Mouse (Mus musculus) midbrain, postnatal 0 days (tissue): ENCODE measurements around the gene Fancl. TPM values are rescaled to one million over a fixed set of nuclear protein-coding genes. Genes with fewer than 3 reads are reported as not detected.
A peak's percentile ranks its signal among the peaks of the same experiment; 100 is the strongest.

ENCODE experiments used
- ATAC-seq: fragments of 200-750 bp; cut with Nextera tagmentation; 2 replicates; pipeline ENCODE4 v1.8.0; 2017; ENCODE audit warnings: moderate number of reproducible peaks, mild to moderate bottlenecking, moderate TSS enrichment, moderate library complexity; ENCODE audit not compliant: low FRiP score
- DNase-seq: peaks from one replicate; pipeline ENCODE4 v3.0.0-alpha.2; 2015; ENCODE audit warnings: low spot score
- H3K27ac ChIP-seq: fragments of 300-500 bp; sonication (generic); 2 replicates; pipeline ENCODE4 v1.5.1; 2014; ENCODE audit warnings: low read depth, mild to moderate bottlenecking, low read length, mixed read lengths
- H3K27me3 ChIP-seq: fragments of 300-500 bp; sonication (generic); 2 replicates; pipeline ENCODE4 v1.6.1; 2014; ENCODE audit warnings: low read length, control low read depth, mixed read lengths; ENCODE audit not compliant: insufficient read depth
- H3K36me3 ChIP-seq: fragments of 300-500 bp; sonication (generic); 2 replicates; pipeline ENCODE4 v1.6.1; 2014; ENCODE audit warnings: low read length, control low read depth, mixed read lengths; ENCODE audit not compliant: insufficient read depth
- H3K4me1 ChIP-seq: fragments of 300-500 bp; sonication (generic); 2 replicates; pipeline ENCODE4 v1.6.1; 2014; ENCODE audit warnings: mild to moderate bottlenecking, control low read depth, antibody characterized with exemption, low read length, mixed read lengths; ENCODE audit not compliant: insufficient read depth
- H3K4me2 ChIP-seq: fragments of 300-500 bp; sonication (generic); 2 replicates; pipeline ENCODE4 v1.6.1; 2014; ENCODE audit warnings: low read depth, mild to moderate bottlenecking, low read length, mixed read lengths; ENCODE audit not compliant: poor library complexity, severe bottlenecking
- H3K4me3 ChIP-seq: fragments of 300-500 bp; sonication (generic); 2 replicates; pipeline ENCODE4 v1.5.1; 2014; ENCODE audit warnings: low read depth, mild to moderate bottlenecking, low read length, moderate library complexity
- H3K9ac ChIP-seq: fragments of 300-500 bp; sonication (generic); replicated peaks from 2 replicates; pipeline ENCODE4 v1.6.1; 2014; ENCODE audit warnings: mild to moderate bottlenecking, low read length, moderate library complexity, mixed read lengths; ENCODE audit not compliant: poor library complexity, severe bottlenecking
- H3K9me3 ChIP-seq: fragments of 300-500 bp; sonication (generic); 2 replicates; pipeline ENCODE4 v1.6.1; 2016; ENCODE audit warnings: low read length, control low read depth
- CTCF ChIP-seq: IDR thresholded peaks from 2 replicates; pipeline ENCODE4 v1.5.1; 2016; ENCODE audit warnings: antibody characterized with exemption, mild to moderate bottlenecking
- WGBS: fragments of 180-500 bp; shearing (Covaris S2); extraction: QIAGEN DNeasy Blood & Tissue Kit; methylation state at CpG from one replicate; pipeline ENCODE4 v1.1.7; 2014; 5-methylcytosine and 5-hydroxymethylcytosine counted together
- polyA plus RNA-seq: library from polyadenylated mRNA; unstranded; fragments of >200 nt; fragmentation: Nextera tagmentation; extraction: Ambion mirVana; gene quantifications from 2 replicates; pipeline ENCODE4 v1.2.1, GENCODE M21; 2015
- total RNA-seq: library from RNA; depleted of rRNA; stranded (reverse); fragments of >200 nt; gene quantifications from 2 replicates; pipeline ENCODE4 v1.2.3, GENCODE M21; 2014

Fancl gene
- total and polyA plus RNA-seq, 2 experiments from 2014 or later = 12.7 to 15.9 TPM

GRCm38 (mm10) chr11:26381499-26381898 lies 4.4 kb upstream of the Fancl start:
- Histone ChIP-seq H3K4me2 (no peak overlapping the region), H3K4me1 (no peaks in the 10 kb centered on the region), H3K9me3 (no peaks in the 10 kb centered on the region), H3K36me3 (no peaks in the 10 kb centered on the region), H3K9ac (no peak overlapping the region), H3K4me3 (no peak overlapping the region), H3K27ac (no peak overlapping the region), H3K27me3 (no peaks in the 10 kb centered on the region)
- DNase-seq = no peak
- 84% methylated on average over 6 of the region's 6 CpGs for WGBS
- TF ChIP-seq CTCF = no peak
- ATAC-seq = no peak

- Histone ChIP-seq H3K27me3 (no peaks in the 10 kb centered on the region), H3K9ac (peak overlapping the region; percentile 79)
- WGBS = 65% methylated on average over 2 of the region's 2 CpGs
Observed at GRCm38 (mm10) chr11:26386678-26387077, 743 bp downstream of the Fancl start.

GRCm38 (mm10) chr11:26387087-26387611 lies 1.2 kb downstream of the Fancl start:
- under 1% methylated on average over 42 of the region's 42 CpGs for WGBS
- Histone ChIP-seq H3K27me3 (no peaks in the 10 kb centered on the region), H3K27ac (peak overlapping the region; percentile 92), H3K36me3 (no peaks in the 10 kb centered on the region), H3K9me3 (no peaks in the 10 kb centered on the region), H3K9ac (peak overlapping the region; percentile 79), H3K4me3 (peak overlapping the region; percentile 70), H3K4me2 (peak overlapping the region; percentile 54), H3K4me1 (no peaks in the 10 kb centered on the region)
- peak; percentile 96 for DNase-seq
- peak; percentile 74 for TF ChIP-seq CTCF
- ATAC-seq = peak; percentile 100

More at GRCm38 (mm10) chr11:26386678-26387077, 743 bp downstream of the Fancl start:
- no peaks in the 10 kb centered on the region for H3K9me3 ChIP-seq
- peak; percentile 29; the same call in 1 of the 2 replicates for ATAC-seq
- H3K4me1 ChIP-seq = no peaks in the 10 kb centered on the region
- TF ChIP-seq CTCF = no peak
- DNase-seq = no peak
- peak overlapping the region; percentile 54 for H3K4me2 ChIP-seq
- H3K4me3 ChIP-seq = peak overlapping the region; percentile 70
- peak overlapping the region; percentile 92; the same call in 1 of the 2 replicates for H3K27ac ChIP-seq
- H3K36me3 ChIP-seq = no peaks in the 10 kb centered on the region

GRCm38 (mm10) chr11:26395561-26395960 lies 9.6 kb downstream of the Fancl start:
- Histone ChIP-seq H3K9ac (no peak overlapping the region), H3K27ac (no peak overlapping the region), H3K36me3 (no peaks in the 10 kb centered on the region), H3K27me3 (no peaks in the 10 kb centered on the region), H3K9me3 (no peaks in the 10 kb centered on the region), H3K4me3 (no peak overlapping the region), H3K4me1 (no peaks in the 10 kb centered on the region), H3K4me2 (no peak overlapping the region)
- DNase-seq = no peak
- no peak for TF ChIP-seq CTCF
- 51% methylated on average over 3 of the region's 3 CpGs for WGBS
- ATAC-seq = no peak

GRCm38 (mm10) chr11:26412972-26413371 lies 27.0 kb downstream of the Fancl start:
- Histone ChIP-seq H3K9me3 (no peaks in the 10 kb centered on the region), H3K27me3 (no peaks in the 10 kb centered on the region), H3K4me3 (no peak overlapping the region), H3K9ac (no peak overlapping the region), H3K36me3 (no peaks in the 10 kb centered on the region), H3K4me1 (no peaks in the 10 kb centered on the region), H3K27ac (no peak overlapping the region), H3K4me2 (no peak overlapping the region)
- ATAC-seq (no peak), DNase-seq (no peak)
- no peak for TF ChIP-seq CTCF
- WGBS = 96% methylated on average over 3 of the region's 3 CpGs

- Histone ChIP-seq H3K4me1 (no peaks in the 10 kb centered on the region), H3K4me2 (no peak overlapping the region), H3K27ac (no peak overlapping the region), H3K27me3 (no peaks in the 10 kb centered on the region), H3K36me3 (no peaks in the 10 kb centered on the region), H3K9me3 (no peaks in the 10 kb centered on the region), H3K9ac (no peak overlapping the region), H3K4me3 (no peak overlapping the region)
- TF ChIP-seq CTCF = no peak
- ATAC-seq (no peak), DNase-seq (no peak)
- WGBS = 85% methylated on average over 2 of the region's 2 CpGs
Observed at GRCm38 (mm10) chr11:26421472-26421871, 35.5 kb downstream of the Fancl start.
